1 mouse cellular context compared by ENCODE assay signal in genomic region chr5:134186961-134187731, GRCm38 (mm10).
TF ChIP-seq lines count a peak whose summit lies in the region.

No protein-coding gene starts in this region.

TF ChIP-seq in CH12.LX, 34 proteins besides CTCF, POLR2A, EP300 and RAD21 (continued from another document):
- TF ChIP-seq MYC (IDR thresholded peaks at IDR 0.05; ENCODE audit: low read depth, low read length) = no peak
- TF ChIP-seq GABPA (IDR thresholded peaks at IDR 0.05; ENCODE audit: insufficient replicate concordance, low read depth, low read length) = no peak
- no peak for TF ChIP-seq TBP (conservative IDR thresholded peaks at IDR 0.05; ENCODE audit: low read depth, low read length)
- no peak for TF ChIP-seq CHD1 (IDR thresholded peaks at IDR 0.05; ENCODE audit: low read depth, low read length)
- TF ChIP-seq ZKSCAN1 (IDR thresholded peaks at IDR 0.05; ENCODE audit: borderline replicate concordance, low read depth, low read length) = no peak
- no peak for TF ChIP-seq POLR2AphosphoS2 (IDR thresholded peaks at IDR 0.05; ENCODE audit: low read depth, low read length)
- TF ChIP-seq CHD2 (IDR thresholded peaks at IDR 0.05; ENCODE audit: low read length) = no peak
- TF ChIP-seq USF1 (IDR thresholded peaks at IDR 0.05; ENCODE audit: low read depth, low read length) = no peak
- peak; percentile 46 for TF ChIP-seq ZC3H11A (IDR thresholded peaks at IDR 0.05; ENCODE audit: low read depth, low read length)
- TF ChIP-seq ETS1 (conservative IDR thresholded peaks at IDR 0.05; ENCODE audit: low read depth, low read length) = no peak
- TF ChIP-seq ELF1 (IDR thresholded peaks at IDR 0.05; ENCODE audit: low read depth, low read length) = no peak
- no peak for TF ChIP-seq UBTF (IDR thresholded peaks at IDR 0.05; ENCODE audit: low read depth, low read length)
- 0 out of 2 replicates have a peak, but pooled peaks have one; percentile 47 for TF ChIP-seq SIN3A (IDR thresholded peaks at IDR 0.05; ENCODE audit: low read length)
- TF ChIP-seq PAX5 (IDR thresholded peaks at IDR 0.05; ENCODE audit: low read length) = no peak
- TF ChIP-seq E2F4 (IDR thresholded peaks at IDR 0.05; ENCODE audit: insufficient replicate concordance, low read depth, low read length) = no peak
- TF ChIP-seq NELFE (IDR thresholded peaks at IDR 0.05; ENCODE audit: low read depth, low read length) = no peak
- 0 out of 2 replicates have a peak, but pooled peaks have one; percentile 56 for TF ChIP-seq RCOR1 (conservative IDR thresholded peaks at IDR 0.05; ENCODE audit: low read depth, low read length)
- TF ChIP-seq SMC3 (IDR thresholded peaks at IDR 0.05; ENCODE audit: low read depth, low read length) = peak; percentile 84
- TF ChIP-seq ZMIZ1 (IDR thresholded peaks at IDR 0.05; ENCODE audit: low read depth, low read length) = no peak
- TF ChIP-seq MEF2A (IDR thresholded peaks at IDR 0.05; ENCODE audit: borderline replicate concordance, low read depth, low read length) = peak; percentile 11; the same call in 1 of the 2 replicates
